Mouse (Mus musculus): Measurements from ENCODE around the gene Emid1.

The Emid1 gene

GRCm38 (mm10) chr11:5160722-5161485, 8.8 kb upstream of the Emid1 start:
- DNase-seq (ENCODE audit: low spot score in 2 of 2), result no peak

GRCm38 (mm10) chr11:5158056-5158455, 6.0 kb upstream of the Emid1 start:
- no peak for DNase-seq (ENCODE audit: low spot score in 2 of 2)

DNA sequence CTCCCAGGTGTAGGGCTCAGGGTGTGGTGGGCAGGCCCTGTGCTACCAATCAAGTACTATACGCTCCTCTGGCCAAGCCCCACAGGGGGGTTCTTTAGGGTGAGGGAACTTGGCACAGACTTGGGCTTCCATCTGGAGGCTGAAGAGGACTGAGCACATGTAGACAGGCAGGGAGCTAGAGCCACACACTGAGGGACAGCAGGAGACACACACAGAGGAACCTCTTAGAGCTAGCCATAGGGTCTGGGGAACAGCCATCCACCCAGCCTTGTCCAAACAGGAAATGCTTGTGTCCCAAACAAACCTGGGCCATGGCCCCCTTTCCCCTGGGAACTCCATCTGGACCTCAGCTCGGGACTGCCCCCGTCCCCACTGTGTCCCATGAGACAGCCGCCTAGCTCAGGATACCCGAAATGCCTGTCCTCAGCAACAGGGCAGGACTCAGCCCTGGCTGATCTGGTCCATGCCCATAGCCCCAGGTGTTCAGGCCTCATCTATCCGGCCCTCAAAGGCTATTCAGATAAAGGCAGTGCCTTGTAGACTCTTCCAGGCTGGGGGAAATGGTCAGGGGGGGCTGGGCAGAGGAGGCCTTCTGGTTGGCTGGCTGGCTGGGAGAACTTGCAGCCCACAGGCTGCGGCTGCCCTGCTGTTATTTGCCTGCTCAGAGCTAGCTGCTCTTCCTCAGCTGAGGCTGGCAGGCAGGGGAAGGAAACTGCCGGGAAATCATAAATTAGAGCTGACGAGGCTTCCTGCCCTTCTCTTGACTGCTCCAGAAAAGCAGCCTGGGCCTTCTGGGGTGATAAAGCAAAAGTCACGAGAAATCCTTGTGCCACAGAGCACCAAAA, 3.1 kb upstream of the Emid1 start:
- no peak for DNase-seq (ENCODE audit: low spot score in 2 of 2)

DNA sequence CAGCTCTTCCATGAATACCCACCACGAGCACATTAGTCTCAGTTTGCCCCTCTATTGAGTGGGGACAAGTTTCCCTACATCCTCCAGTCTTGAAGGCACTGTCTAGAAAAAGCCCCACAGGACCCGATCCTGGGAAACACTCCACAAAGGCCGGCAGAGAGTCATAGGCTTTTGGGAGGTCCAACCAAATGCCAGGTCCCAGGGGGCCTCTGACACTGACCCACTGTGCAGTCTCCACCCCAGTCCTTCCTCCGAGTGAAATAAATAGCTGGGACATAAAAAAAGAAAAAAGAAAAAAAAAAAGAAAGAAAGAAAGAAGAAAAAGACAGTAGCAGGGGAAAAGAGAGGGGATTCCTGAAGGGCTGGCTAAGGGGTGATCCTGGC, 818 bp downstream of the Emid1 start:
- DNase-seq (ENCODE audit: low spot score in 2 of 2), result no peak

DNA sequence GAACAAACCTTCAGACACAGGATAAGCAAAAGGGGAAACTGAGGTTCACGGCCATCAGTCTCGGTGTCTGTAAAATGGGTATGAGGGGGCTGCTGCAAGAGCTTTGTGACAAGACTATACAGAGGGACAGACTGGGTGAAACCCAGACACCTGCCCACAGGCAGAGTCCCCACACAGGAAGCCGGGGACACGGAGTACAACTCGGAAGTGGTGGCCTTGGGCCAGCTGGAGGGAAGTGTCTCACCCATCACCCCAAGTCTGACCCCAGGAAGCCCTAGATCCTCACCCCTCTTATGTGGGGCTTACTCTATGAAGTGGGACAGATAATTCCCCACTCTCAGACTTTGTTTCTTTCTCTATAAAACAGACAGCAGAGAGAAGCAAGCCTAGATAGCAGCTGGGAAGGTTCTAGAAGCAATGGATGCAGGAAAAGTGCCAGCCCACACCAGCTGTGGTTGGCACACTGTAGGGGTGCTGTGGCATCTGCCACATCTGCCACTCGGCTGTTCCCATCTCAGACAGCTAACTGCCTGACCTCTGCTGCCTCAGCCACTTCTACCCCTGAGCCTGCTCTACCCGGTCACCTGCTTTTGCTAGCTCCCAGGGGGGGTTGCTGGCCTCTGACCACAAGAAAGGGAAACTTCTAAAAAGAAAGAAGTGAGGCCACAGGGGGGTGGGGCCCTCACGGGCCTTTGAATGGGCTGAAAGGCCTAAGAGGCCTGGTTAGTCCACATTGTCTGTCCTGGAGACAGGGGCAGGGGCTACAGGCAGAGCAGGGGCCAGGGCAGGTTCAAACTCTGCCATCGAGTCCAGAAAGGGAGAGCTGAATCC, 1.4 kb downstream of the Emid1 start:
- DNase-seq (ENCODE audit: low spot score in 2 of 2), result no peak

GRCm38 (mm10) chr11:5149955-5150354, 2.1 kb downstream of the Emid1 start:
- no peak for DNase-seq (ENCODE audit: low spot score in 2 of 2)

- DNase-seq (ENCODE audit: low spot score in 2 of 2), result no peak
Measured at GRCm38 (mm10) chr11:5149249-5149648, 2.8 kb downstream of the Emid1 start.

DNA sequence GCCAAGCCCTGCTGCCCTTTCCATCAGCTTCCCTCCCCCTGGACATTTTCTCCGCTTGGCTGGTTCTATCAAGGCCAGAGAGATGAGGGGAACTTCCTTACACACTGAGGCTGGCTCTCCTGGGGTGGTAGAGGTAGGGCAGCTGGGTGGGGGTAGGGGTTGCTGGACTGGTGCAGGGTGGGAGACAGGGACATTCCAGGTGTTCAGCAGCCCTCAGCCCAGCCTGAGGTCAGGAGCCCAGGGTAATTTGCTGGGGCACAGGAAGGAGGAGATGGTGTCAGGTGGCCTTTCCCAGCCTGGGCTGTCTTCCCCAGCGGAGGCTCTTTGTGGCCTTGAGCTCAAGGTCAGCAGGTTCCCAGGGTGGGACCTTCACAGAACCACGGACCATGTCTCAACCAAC, 6.5 kb downstream of the Emid1 start:
- DNase-seq (ENCODE audit: low spot score in 2 of 2), result no peak

DNA sequence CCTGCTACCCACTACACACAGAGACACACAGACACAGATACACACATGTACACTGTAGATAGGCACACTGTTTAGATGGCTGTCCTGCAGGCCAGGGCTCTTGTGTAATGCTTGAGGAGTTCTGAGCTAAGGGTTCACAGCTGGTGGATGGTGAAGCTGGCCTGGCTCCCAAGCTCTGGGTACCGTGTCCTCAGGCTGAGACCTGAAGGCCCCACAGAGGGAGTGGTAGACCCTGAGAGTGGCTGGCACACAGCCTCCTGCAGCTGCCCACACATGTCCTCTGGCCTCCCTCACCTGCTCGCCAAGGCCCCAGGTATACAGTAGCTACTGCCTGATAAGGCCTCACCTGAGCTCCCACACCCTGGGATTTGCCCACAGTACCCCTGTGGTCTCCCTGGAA, 10.1 kb downstream of the Emid1 start:
- no peak for DNase-seq (ENCODE audit: low spot score in 2 of 2)

- DNase-seq (ENCODE audit: low spot score in 2 of 2), result no peak
Measured at GRCm38 (mm10) chr11:5141252-5141651, 10.8 kb downstream of the Emid1 start.

GRCm38 (mm10) chr11:5140619-5141018, 11.4 kb downstream of the Emid1 start:
- DNase-seq (ENCODE audit: low spot score in 2 of 2), result no peak

DNA sequence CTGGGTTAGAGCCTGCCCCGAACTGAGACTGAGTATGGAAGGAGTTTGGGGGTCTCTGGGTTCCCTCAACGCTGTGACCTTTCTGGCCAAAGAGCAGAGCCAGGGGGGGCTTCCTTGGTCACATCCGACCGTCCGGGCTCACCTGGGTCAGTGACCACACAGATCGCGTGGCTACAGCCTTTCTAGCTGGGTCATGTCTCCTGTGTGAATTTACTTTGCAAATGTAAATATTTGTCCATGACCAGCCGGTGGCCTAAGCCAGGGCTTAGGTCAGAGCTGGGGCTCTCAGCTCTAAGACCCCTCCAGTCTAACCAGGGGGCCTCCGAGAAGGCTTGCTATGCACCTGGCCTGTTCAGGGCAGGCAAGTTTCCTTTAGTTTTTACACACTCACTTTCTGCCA, 12.7 kb downstream of the Emid1 start:
- DNase-seq (ENCODE audit: low spot score in 2 of 2), result no peak

- no peak for DNase-seq (ENCODE audit: low spot score in 2 of 2)
Measured at GRCm38 (mm10) chr11:5138642-5139041, 13.4 kb downstream of the Emid1 start.

- no peak for DNase-seq (ENCODE audit: low spot score in 2 of 2)
Measured at GRCm38 (mm10) chr11:5135914-5136313, 16.1 kb downstream of the Emid1 start.

DNA sequence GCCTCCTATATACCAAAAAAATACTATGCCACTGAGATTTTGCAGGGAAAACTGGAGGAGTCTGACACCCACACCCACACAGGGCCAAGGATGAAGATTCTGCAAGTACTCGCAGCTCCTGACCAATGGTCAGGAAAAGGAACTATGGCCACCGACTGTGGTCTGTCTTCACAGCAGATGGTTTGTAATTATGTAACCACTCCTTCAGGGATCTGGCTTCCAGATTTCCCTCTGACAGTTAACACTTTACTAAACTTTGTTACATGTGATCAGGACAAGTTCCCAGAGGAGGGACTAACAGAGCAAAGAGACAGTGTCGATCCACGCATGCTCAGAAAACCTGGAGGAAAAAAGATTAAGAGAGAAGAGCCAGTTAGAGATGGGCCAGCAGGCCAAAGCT, 19.3 kb downstream of the Emid1 start:
- no peak for DNase-seq (ENCODE audit: low spot score in 2 of 2)

GRCm38 (mm10) chr11:5130111-5130665, 21.9 kb downstream of the Emid1 start:
- DNase-seq (ENCODE audit: low spot score in 2 of 2), result no peak

GRCm38 (mm10) chr11:5129035-5129480, 23.0 kb downstream of the Emid1 start:
- no peak for DNase-seq (ENCODE audit: low spot score in 2 of 2)

- DNase-seq (ENCODE audit: low spot score in 2 of 2), result no peak
Measured at GRCm38 (mm10) chr11:5125713-5126112, 26.3 kb downstream of the Emid1 start.

DNA sequence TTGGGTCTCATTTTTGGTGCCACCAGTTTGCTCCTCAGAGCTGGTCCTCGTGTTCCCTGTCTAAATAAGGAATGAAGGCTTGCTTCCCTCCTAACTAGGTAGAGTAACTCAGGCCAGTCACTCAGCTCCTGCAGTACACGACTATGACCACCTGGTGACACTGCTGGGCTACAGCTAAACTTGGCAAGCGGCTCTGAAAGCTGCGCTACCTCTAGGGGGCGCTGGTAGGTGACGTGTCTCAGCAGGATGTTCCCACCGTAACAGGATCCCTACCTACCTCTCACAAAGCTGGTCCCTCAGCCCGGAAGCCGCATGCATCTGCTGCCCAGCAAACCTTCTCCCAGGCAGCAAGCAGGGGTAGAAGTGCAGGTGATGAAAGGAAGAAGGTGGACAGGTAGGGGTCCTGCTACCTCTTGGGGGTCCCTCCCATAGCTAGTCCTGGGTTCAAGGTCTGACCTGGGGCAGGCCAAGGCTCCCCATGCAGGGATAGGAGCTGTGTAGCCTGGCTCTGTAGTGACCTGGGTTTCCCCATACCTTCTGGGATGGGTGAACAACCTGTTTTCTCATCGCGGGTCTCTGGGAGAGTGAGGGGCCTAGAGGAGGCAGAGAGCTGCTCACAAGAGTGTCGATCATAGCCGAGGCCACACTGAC, 37.0 kb downstream of the Emid1 start:
- DNase-seq (ENCODE audit: low spot score in 2 of 2), result peak; percentile 87 to 91

GRCm38 (mm10) chr11:5113645-5114044, 38.4 kb downstream of the Emid1 start:
- DNase-seq (ENCODE audit: low spot score in 2 of 2), result no peak

DNA sequence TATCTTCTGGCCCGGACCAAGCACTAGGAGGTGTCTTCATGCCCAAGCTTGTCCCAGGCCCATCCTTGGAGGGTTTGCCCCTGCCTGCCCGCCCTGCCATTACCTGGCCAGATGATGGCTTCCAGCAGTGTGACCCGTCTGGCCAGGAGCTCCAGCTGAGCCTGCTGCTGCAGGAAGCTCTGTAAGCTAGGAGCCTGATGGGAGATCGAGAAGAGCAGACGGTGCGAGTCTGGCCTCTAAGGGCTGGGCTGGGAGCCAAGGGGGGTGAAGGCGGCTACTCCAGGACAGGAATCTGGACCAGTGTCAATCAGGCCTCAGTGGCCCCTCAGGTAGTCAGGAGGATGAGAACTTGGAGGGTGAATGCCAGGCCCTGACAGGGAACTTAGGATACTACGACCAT, 42.6 kb downstream of the Emid1 start:
- no peak for DNase-seq (ENCODE audit: low spot score in 2 of 2)

Measured in frontal cortex, postnatal 25 days (tissue).